Mouse (Mus musculus) megakaryocyte, embryonic 14.5 days (primary cell): ENCODE results near the gene Sbf2.

Experiments used
- FLI1 ChIP-seq: IDR thresholded peaks from 2 replicates; pipeline ENCODE4 v1.6.1; 2012; ENCODE audit warnings: low read length, inconsistent platforms, mixed read lengths
- GATA1 ChIP-seq: IDR thresholded peaks from 3 replicates; pipeline ENCODE4 v1.6.1; 2012; ENCODE audit warnings: mixed read lengths, low read length, inconsistent platforms, borderline replicate concordance

GRCm38 (mm10) chr7:110556221-110556620 lies 58.5 kb downstream of the Sbf2 start:
- TF ChIP-seq GATA1 (no peak), FLI1 (no peak)
